Comparison of ENCODE assay signal across 8 mouse cellular contexts in genomic region chr6:144074826-144075225, GRCm38 (mm10).
DNase-seq lines count a peak whose midpoint lies in the region; ATAC-seq and TF ChIP-seq lines count a peak whose summit lies in the region.

No protein-coding gene starts in this region.

- H3K79me2 ChIP-seq in heart, adult 2 months (replicated peaks; ENCODE audit: control insufficient read depth, insufficient read depth, low read length), result no peaks in the 10 kb centered on the region

- no peak overlapping the region for H3K4me3 ChIP-seq in heart, adult 2 months

- DNase-seq in left cerebral cortex, adult 11 months (ENCODE audit: low spot score), result peak; percentile 26
- no peak for DNase-seq in left cerebral cortex, postnatal 4 days
- peak; percentile 87 for DNase-seq in brain, adult 2 months (ENCODE audit: low read depth, low spot score)
- peak; percentile 28 to 57 for DNase-seq in heart, adult 2 months
- DNase-seq in left cerebral cortex, adult 9 months (ENCODE audit: low spot score in 2 of 2), result peak; percentile 28 to 68
- no peak for DNase-seq in T-cell, adult 2 months (ENCODE audit: low spot score)
- DNase-seq in thymus, adult 18-20 months, result no peak

- no peak for ATAC-seq in erythroid progenitor cell, adult 5-6 weeks (replicated peaks; ENCODE audit: low FRiP score, poor library complexity, severe bottlenecking)

- H3K36me3 ChIP-seq in heart, adult 2 months (ENCODE audit: control insufficient read depth, insufficient read depth, low read length), result no peaks in the 10 kb centered on the region

- WGBS in heart, adult 2 months, result 26% methylated on average over 9 of the region's 9 CpGs

- intact Hi-C loops in left cerebral cortex, postnatal 4 days (cut with DNase I), result no loop called here
- intact Hi-C loops in heart, adult 2 months (cut with DNase I), result no loop called here

- TF ChIP-seq POLR2A in heart, adult 2 months (IDR thresholded peaks at IDR 0.05; ENCODE audit: insufficient read depth, low read depth, low read length), result no peak

- no peak for TF ChIP-seq CTCF in heart, adult 2 months (IDR thresholded peaks at IDR 0.05)

- no peaks in the 10 kb centered on the region for H3K4me1 ChIP-seq in heart, adult 2 months (ENCODE audit: control insufficient read depth, insufficient read depth, low read length)

- H3K27ac ChIP-seq in heart, adult 2 months, result no peak overlapping the region

- no peaks in the 10 kb centered on the region for H3K27me3 ChIP-seq in heart, adult 2 months (ENCODE audit: control insufficient read depth, insufficient read depth, low read length)

- no peak overlapping the region for H3K9ac ChIP-seq in heart, adult 2 months (ENCODE audit: low read depth, low read length)

- no peak for TF ChIP-seq EP300 in heart, adult 2 months (IDR thresholded peaks at IDR 0.05; ENCODE audit: insufficient read depth, low read depth, low read length)

Comparison
In these comparisons a context has a peak if more than half of its experiments do, and no peak if none do; other contexts are left out.
1. DNase-seq: peak in left cerebral cortex, adult 11 months (single experiment), brain, adult 2 months (single experiment), heart, adult 2 months (2 of 2) and left cerebral cortex, adult 9 months (2 of 2); none in left cerebral cortex, postnatal 4 days (single experiment), T-cell, adult 2 months (single experiment) and thymus, adult 18-20 months (0 of 2).